Mouse (Mus musculus): ENCODE results near the gene Tuba1c.
A peak's percentile ranks its signal among the peaks of the same experiment; 100 is the strongest.

DNA sequence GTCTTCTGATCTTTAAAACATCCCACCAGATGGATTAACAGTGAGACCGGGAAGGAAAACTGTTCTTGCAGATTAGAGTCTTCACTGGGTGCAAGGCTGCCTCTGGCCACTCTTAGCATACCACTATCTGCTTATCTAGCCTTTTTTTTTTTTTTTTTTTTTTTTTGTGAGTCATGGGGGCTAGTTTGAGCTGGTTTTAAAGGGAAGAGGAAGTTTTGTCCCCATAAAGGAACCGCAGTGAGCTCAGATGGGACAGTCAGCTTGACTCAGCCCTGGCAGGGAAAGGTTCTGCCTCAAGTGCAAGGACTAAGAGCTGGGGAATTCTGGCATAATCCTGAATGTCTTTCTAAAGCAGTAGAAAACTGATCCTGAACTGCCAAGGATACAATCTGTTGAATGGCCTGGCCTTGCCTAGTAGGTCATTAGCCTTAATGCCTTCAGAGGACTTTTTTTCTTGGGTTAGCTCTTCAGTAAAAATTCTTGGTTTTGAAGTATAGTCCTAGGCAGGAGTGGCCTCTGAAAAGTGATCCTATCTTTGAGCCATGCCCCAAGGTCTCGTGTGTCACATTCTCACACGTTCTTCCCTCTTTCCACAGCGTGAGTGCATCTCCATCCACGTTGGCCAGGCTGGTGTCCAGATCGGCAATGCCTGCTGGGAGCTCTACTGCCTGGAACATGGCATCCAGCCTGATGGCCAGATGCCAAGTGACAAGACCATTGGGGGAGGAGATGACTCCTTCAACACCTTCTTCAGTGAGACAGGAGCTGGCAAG lies 4.0 kb downstream of the Tuba1c start:
- no peak for TF ChIP-seq CTCF (IDR thresholded peaks at IDR 0.05; ENCODE audit: control insufficient read depth, insufficient read depth, insufficient read length)
- no peak for TF ChIP-seq MYOD1 (IDR thresholded peaks at IDR 0.05; ENCODE audit: control insufficient read depth, insufficient read length, low read depth)
- peak; percentile 79 for TF ChIP-seq FOSL1 (IDR thresholded peaks at IDR 0.05; ENCODE audit: insufficient read depth, low read length, poor library complexity, severe bottlenecking)
- no peak for TF ChIP-seq USF1 (IDR thresholded peaks at IDR 0.05; ENCODE audit: low read depth)

Measured in C2C12 (cell line).